Mouse (Mus musculus) cerebellum, adult 2 months (tissue): ENCODE results near the gene Mvd.

Experiments
- CTCF ChIP-seq: fragments of 200-500 bp; IDR thresholded peaks from 2 replicates; pipeline ENCODE4 v1.5.1; 2011; ENCODE audit warnings: low read depth, mild to moderate bottlenecking, control low read depth, low read length, moderate library complexity, borderline replicate concordance; ENCODE audit not compliant: insufficient read depth
- POLR2A ChIP-seq: fragments of 200-500 bp; IDR thresholded peaks from 2 replicates; pipeline ENCODE4 v1.6.1; 2011; ENCODE audit warnings: low read length, control low read depth, borderline replicate concordance; ENCODE audit not compliant: insufficient read depth

- no peak for TF ChIP-seq POLR2A
- no peak for TF ChIP-seq CTCF
Measured at GRCm38 (mm10) chr8:122423217-122423616, 20.0 kb downstream of the Mvd start.
